Mouse (Mus musculus): Measurements from ENCODE around the gene Rrnad1.

GRCm38 (mm10) chr3:87913491-87913890 lies 17.0 kb downstream of the Rrnad1 start:
- TF ChIP-seq CTCF (IDR thresholded peaks at IDR 0.05; ENCODE audit: borderline replicate concordance, extremely low read depth, insufficient read depth, insufficient read length) (no peak), POLR2A (IDR thresholded peaks at IDR 0.05; ENCODE audit: borderline replicate concordance, extremely low read depth, insufficient read depth, insufficient read length, poor library complexity, severe bottlenecking) (no peak)

Data from brain, embryonic 14.5 days (tissue).